Mouse (Mus musculus) ES-Bruce4 (cell line): ENCODE data around the gene Nos1ap. TPM values are rescaled to one million over a fixed set of nuclear protein-coding genes. Genes with fewer than 3 reads are reported as not detected.
A peak's percentile ranks its signal among the peaks of the same experiment; 100 is the strongest.

Experiments used
- H3K27ac ChIP-seq: 2 replicates; pipeline ENCODE4 v1.5.1; 2012; ENCODE audit warnings: low read length, inconsistent platforms; ENCODE audit not compliant: insufficient read depth
- H3K27me3 ChIP-seq: 2 replicates; pipeline ENCODE4 v1.6.1; 2012; ENCODE audit warnings: mild to moderate bottlenecking, low read length, inconsistent platforms; ENCODE audit not compliant: control insufficient read depth, poor library complexity, insufficient read depth, severe bottlenecking
- H3K36me3 ChIP-seq: 2 replicates; pipeline ENCODE4 v1.6.1; 2012; ENCODE audit warnings: inconsistent platforms, mild to moderate bottlenecking, low read length, moderate library complexity; ENCODE audit not compliant: control insufficient read depth, poor library complexity, insufficient read depth, severe bottlenecking
- H3K4me1 ChIP-seq: one replicate; pipeline ENCODE4 v1.8.1; 2011; ENCODE audit warnings: low read length; ENCODE audit not compliant: control insufficient read depth, insufficient read depth
- H3K4me3 ChIP-seq: 2 replicates; pipeline ENCODE4 v1.5.1; 2011; ENCODE audit warnings: low read depth, mild to moderate bottlenecking, low read length
- H3K9ac ChIP-seq: 2 replicates; pipeline ENCODE4 v1.6.1; 2012; ENCODE audit warnings: low read depth, mild to moderate bottlenecking, inconsistent platforms; ENCODE audit not compliant: poor library complexity, severe bottlenecking
- H3K9me3 ChIP-seq: replicated peaks from 2 replicates; pipeline ENCODE4 v1.6.1; 2012; ENCODE audit warnings: mild to moderate bottlenecking, low read length, inconsistent platforms; ENCODE audit not compliant: control insufficient read depth, poor library complexity, insufficient read depth, severe bottlenecking
- CTCF ChIP-seq: IDR thresholded peaks from one replicate; pipeline ENCODE4 v1.8.1; 2011; ENCODE audit warnings: low read depth, low read length
- EP300 ChIP-seq: IDR thresholded peaks from 2 replicates; pipeline ENCODE4 v1.6.1; 2011; ENCODE audit warnings: low read depth, low read length; ENCODE audit not compliant: insufficient read depth
- POLR2A ChIP-seq: IDR thresholded peaks from one replicate; pipeline ENCODE4 v1.8.1; 2011; ENCODE audit warnings: low read length; ENCODE audit not compliant: insufficient read depth
- polyA plus RNA-seq: library from polyadenylated mRNA; stranded (reverse); fragments of >200 nt; gene quantifications from 2 replicates; pipeline ENCODE4 v1.2.4, GENCODE M21; 2011; ENCODE audit warnings: low read depth; ENCODE audit not compliant: missing spikeins, insufficient read depth, insufficient read length

Gene Nos1ap
- 4.6 and 5.8 TPM in 2 replicates for polyA plus RNA-seq

- Histone ChIP-seq H3K9me3 (no peaks in the 10 kb centered on the region), H3K27ac (no peak within 1 kb of the TSS), H3K4me3 (peak within 1 kb of the TSS; percentile 73), H3K36me3 (no peaks in the 10 kb centered on the region), H3K9ac (peak within 1 kb of the TSS; percentile 71), H3K27me3 (no peaks in the 10 kb centered on the region; the same call in 1 of the 2 replicates), H3K4me1 (no peaks in the 10 kb centered on the region)
- TF ChIP-seq EP300 = no peak
- TF ChIP-seq POLR2A = no peak
- TF ChIP-seq CTCF = no peak
Measured at GRCm38 (mm10) chr1:170589219-170590040, at the start of gene Nos1ap. Gene Nos1ap, minus strand, starts transcription at chr1:170589861.

- TF ChIP-seq CTCF = no peak
- TF ChIP-seq POLR2A = no peak
- no peak for TF ChIP-seq EP300
- H3K27ac ChIP-seq = no peak overlapping the region
- H3K9me3 ChIP-seq = no peaks in the 10 kb centered on the region
- no peaks in the 10 kb centered on the region for H3K36me3 ChIP-seq
- no peak overlapping the region for H3K4me3 ChIP-seq
- no peaks in the 10 kb centered on the region for H3K27me3 ChIP-seq
- H3K4me1 ChIP-seq = no peaks in the 10 kb centered on the region
- H3K9ac ChIP-seq = no peak overlapping the region
Measured at GRCm38 (mm10) chr1:170638941-170639340, 49.3 kb upstream of the Nos1ap start.

GRCm38 (mm10) chr1:170632856-170633255 is 43.2 kb upstream of the Nos1ap start:
- TF ChIP-seq CTCF (no peak), POLR2A (no peak), EP300 (no peak)
- Histone ChIP-seq H3K4me1 (no peaks in the 10 kb centered on the region), H3K9me3 (no peaks in the 10 kb centered on the region), H3K4me3 (no peak overlapping the region), H3K36me3 (no peaks in the 10 kb centered on the region), H3K27me3 (0 out of 2 replicates have a peak, but pooled peaks cover 1% of the 10 kb centered on the region), H3K9ac (no peak overlapping the region), H3K27ac (no peak overlapping the region)

GRCm38 (mm10) chr1:170632385-170632784 is 42.7 kb upstream of the Nos1ap start:
- H3K27ac ChIP-seq = no peak overlapping the region
- no peaks in the 10 kb centered on the region for H3K36me3 ChIP-seq
- TF ChIP-seq CTCF = peak; percentile 99
- TF ChIP-seq EP300 = no peak
- no peak for TF ChIP-seq POLR2A

GRCm38 (mm10) chr1:170631571-170631970 is 41.9 kb upstream of the Nos1ap start:
- 0 out of 2 replicates have a peak, but pooled peaks cover 6% of the 10 kb centered on the region for H3K9me3 ChIP-seq
- H3K4me3 ChIP-seq = no peak overlapping the region
- H3K36me3 ChIP-seq = no peaks in the 10 kb centered on the region
- no peak overlapping the region for H3K9ac ChIP-seq
- H3K27me3 ChIP-seq = 0 out of 2 replicates have a peak, but pooled peaks cover 1% of the 10 kb centered on the region
- TF ChIP-seq POLR2A (no peak), CTCF (no peak), EP300 (no peak)
- H3K27ac ChIP-seq = no peak overlapping the region
- no peaks in the 10 kb centered on the region for H3K4me1 ChIP-seq

More at GRCm38 (mm10) chr1:170632385-170632784, 42.7 kb upstream of the Nos1ap start:
- Histone ChIP-seq H3K4me1 (no peaks in the 10 kb centered on the region), H3K9ac (no peak overlapping the region), H3K4me3 (no peak overlapping the region), H3K27me3 (0 out of 2 replicates have a peak, but pooled peaks cover 1% of the 10 kb centered on the region), H3K9me3 (0 out of 2 replicates have a peak, but pooled peaks cover 1% of the 10 kb centered on the region)

GRCm38 (mm10) chr1:170630489-170630888 is 40.8 kb upstream of the Nos1ap start:
- Histone ChIP-seq H3K9ac (no peak overlapping the region), H3K27ac (no peak overlapping the region), H3K4me3 (no peak overlapping the region), H3K27me3 (0 out of 2 replicates have a peak, but pooled peaks cover 1% of the 10 kb centered on the region), H3K4me1 (no peaks in the 10 kb centered on the region), H3K36me3 (no peaks in the 10 kb centered on the region), H3K9me3 (0 out of 2 replicates have a peak, but pooled peaks cover 6% of the 10 kb centered on the region)
- no peak for TF ChIP-seq EP300
- no peak for TF ChIP-seq POLR2A
- TF ChIP-seq CTCF = no peak
